Mouse (Mus musculus): ENCODE measurements around the gene Gstt3.
"Not testable (repeated sequence)": the region's sequence is repeated elsewhere in the genome, so short reads cannot be mapped to it uniquely, and the experiment has no call there.

Gene Gstt3

DNA sequence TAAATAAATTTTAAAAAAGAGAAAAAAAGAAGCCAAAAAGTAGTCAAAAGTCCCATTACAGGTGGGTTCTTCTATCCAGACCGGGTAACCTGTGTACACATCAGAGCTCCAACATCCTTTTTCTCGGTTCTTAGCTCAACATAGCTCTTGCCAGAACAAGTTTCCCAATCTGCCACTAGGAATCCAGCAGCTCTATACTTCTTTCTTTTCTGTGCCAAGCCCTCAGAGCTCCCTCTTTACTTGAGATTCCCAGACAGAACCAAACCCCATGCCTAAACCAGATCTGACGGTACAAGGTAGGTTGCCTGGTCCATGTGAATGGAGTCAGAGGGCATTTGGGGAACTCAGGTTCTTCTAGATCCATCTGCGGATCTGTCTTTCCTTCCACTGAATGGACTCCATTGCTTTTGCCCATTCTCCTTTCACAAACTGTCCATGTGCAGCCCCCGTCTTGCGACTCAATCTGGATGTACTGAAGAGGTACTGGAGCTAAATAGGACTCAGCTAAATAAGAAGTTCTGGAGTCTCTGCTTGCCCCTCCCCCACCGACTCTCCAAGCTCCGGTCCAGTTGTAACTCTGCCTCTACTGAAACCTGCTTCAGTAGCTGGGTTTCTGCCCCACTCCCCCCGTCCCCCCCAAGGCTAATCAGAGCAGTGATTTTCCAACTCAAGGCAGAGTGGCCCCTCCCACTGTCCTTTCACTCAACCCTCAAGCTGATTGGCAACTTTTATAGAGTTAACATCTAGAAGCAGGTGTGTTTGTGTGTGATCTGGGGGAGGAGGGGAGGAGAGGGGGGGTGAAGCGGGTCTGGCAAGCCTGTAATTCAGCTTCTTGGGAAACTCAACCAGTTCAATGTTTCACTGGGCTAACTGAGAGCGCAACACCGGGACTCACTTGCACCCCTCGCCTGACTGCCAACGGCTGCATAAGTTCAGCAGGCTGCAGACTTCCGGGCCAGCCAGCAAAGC lies 1.7 kb downstream of the Gstt3 start:
- in situ Hi-C loops (cut with MboI): no loop called here

DNA sequence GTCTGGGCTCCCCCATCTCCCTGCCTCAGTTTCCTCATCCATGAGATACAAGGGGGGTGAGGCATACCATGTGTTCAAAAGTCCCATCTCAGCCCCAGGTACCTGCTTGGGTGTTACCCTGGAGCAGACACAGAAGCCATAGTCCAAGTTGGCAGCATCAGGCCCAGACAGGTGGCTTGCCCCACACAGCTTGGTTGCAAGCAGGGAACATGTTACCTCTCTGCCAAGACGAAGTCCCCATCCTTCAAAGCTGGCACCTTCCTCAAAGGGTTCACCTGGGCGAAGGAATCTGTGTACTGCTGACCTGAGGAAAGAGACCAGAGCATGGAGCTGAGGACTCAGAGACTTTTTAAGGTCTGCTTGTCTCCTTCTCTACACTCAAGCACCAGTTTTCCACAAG lies 3.3 kb downstream of the Gstt3 start:
- in situ Hi-C loops (cut with MboI): no loop called here

DNA sequence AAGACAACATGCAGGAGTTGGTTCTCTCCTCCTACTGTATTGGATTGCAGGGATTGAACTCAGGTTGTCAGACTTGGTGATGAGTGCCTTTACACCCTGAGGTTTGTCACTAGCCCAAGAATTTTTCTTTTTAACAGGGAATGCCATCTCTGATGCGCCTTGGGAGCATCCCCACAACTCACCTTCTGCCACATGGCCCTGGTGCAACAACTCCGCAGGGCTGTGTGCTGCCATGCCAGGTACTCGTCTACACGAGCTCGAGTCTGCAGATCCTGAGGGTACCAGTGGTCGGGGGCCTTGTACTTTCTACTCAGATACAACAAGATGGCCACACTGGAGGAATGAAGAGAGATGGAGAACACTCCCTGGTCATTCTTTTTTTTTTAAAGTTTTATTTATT lies 4.7 kb downstream of the Gstt3 start:
- in situ Hi-C loops (cut with MboI): no loop called here

DNA sequence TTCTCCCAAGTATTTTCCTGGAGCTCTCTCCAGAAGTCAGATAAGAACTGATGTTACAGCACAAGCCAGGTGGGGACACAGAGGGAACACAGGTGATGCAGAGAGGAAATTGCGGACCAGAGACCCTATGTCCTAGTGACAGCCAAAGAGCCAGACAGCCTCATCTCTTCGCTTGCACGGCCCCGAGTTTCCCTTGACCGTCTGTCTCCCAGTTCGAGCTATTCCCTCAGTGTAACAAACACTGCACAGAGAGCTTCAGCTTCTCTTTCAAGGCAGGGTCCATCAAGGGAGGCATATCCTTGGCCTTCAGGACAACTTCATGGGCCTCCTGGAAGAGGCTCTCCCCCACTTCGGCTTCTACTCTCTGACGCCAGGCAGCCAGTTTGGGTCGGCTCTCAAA lies 6.6 kb downstream of the Gstt3 start:
- in situ Hi-C loops (cut with MboI): no loop called here

DNA sequence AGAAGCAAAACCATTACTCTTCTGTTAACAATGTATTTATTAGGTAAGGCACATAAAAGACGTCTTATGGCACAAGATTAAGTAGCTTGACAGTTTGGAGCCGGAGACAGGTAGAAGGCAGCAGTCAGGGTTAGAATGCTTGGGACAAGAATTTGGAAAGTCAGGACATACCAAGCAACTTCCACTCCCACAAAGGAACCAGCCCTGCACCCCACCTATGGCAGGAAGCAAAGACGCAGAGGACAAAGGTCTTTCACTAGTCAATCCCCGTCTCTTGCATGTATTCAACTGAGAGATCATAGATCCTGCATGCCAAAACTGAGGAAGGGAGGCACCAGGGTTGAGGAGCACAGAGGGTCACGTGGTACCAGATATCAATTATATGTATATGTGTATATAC lies 7.1 kb downstream of the Gstt3 start:
- in situ Hi-C loops (cut with MboI): no loop called here

DNA sequence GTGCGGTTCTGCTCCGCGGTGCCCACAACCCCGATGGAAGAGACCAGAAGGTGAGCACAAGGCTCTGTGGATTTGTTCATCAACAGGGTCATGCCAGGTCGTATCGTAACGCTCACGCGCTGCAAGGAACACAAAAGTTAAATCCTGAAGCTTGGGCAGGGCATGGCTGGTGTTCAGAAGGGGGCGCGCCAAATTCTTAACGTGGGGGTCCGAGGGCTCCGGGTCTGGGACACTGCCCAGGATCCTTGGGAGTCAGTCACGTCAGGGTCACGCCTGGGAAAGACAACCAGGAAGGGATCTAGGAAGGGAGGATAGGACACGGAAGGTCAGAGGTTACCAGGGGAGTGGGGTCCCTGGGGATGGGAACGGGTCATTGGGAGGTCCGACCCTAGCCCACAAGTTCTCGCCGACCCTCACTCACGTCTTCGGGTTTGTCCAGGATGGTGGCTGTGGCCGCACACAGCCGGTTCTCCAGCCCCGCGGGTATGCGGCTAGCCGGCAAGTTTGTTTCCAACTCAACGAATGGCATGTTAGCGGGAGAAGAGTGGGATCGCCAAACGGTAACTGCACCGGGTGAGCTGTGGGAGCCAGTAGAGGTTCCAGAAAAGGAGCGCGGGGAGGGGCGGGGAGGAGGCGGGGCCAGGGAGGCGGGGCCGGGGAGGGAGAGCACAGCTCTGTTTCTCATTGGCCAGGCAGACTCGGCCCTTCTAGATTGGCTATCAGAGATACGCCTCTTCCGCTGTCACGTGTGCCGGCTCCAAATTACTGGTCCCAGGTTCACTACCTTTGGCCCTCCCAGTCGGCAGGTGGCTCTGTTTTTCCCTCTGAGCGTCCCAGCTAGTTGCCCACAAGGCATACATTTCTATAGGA lies 8.2 kb downstream of the Gstt3 start, which contains the start of gene Ddt:
Gene Ddt, minus strand, starts transcription at position 620 of the 870 bp plus-strand sequence.
- in situ Hi-C loops (cut with MboI): no loop called here

DNA sequence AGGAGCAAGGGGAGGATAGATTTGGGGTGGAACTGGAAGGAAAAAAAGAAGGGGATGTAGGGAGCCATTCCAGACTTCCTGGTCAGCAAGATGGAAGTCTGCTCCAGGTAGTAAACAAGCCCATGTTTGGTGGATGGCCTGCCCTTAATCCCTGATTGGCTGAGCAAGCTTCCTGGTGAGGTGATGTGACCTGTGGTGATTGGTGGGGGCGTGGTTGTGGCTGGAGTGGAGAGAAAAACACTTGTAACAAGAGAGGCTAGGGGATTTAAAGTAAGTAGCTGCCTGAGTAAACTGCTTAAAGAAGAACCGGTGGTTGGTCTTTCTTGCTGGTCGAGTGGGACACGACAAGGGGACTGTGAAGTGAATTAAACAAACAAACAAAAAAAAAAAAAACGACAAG lies 13.5 kb downstream of the Gstt3 start:
- in situ Hi-C loops (cut with MboI): not testable (repeated sequence)

DNA sequence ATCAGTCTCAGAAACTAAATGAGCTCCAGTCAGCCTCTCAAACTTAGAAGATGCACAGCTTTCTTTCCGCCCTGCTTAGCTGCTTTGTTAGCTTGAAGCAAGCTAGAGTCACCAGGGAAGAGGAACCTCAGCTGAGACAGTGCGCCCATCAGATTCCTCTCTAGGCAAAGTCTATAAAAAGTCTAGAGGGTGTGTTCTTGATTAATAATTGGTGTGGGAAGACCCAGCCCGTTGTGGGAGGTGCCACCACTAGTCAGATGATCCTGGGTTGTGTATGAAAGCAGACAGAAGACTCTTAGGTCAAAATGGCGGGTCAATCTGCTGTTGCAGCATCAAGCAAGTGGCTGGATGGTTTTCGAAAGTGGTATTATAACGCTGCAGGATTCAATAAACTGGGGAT lies 14.4 kb downstream of the Gstt3 start:
- in situ Hi-C loops (cut with MboI): no loop called here

DNA sequence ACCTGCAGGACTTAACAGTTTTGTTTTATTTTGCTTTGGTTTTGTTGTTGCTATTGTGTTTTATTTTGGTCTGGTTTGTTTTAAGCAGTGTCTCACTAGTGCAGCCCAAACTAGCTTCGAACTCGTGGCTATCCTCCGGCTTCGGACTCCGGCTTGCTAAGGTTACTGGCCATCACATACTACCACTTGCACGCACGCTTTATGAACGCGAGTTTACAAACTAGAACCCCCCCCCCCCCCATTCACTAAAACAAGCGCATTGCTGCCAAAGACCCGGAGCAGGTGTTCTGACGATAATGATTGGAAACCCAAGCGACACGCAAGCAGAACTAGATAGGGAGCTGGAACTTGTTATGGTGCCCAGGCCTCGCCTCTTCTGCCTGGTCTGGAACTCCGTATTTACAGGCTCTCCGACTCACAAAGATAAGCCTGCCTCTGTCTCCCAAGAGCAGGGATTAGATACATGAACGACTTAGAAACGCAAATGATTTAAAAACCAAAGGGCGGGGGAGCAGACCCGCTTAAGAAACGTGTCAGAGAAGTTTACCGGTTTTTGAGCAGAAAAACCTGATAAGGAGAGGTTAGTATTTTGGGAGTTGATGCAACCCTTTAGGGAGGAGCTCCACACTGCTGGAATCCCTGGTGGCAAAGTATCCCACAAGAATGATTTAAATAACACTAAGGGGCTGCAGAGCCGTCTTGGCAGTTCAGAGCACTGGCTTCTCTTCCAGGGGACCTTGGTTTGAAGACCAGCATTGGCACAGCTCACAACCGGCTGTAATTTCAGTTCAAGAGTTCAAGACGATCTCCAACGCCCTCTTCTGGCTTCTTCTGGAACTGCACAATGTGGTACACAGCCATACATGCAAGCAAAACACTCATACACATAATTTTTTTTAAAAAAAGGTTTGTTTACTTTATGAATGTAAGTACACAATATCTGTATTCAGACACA lies 16.4 kb downstream of the Gstt3 start:
- in situ Hi-C loops (cut with MboI): no loop called here

DNA sequence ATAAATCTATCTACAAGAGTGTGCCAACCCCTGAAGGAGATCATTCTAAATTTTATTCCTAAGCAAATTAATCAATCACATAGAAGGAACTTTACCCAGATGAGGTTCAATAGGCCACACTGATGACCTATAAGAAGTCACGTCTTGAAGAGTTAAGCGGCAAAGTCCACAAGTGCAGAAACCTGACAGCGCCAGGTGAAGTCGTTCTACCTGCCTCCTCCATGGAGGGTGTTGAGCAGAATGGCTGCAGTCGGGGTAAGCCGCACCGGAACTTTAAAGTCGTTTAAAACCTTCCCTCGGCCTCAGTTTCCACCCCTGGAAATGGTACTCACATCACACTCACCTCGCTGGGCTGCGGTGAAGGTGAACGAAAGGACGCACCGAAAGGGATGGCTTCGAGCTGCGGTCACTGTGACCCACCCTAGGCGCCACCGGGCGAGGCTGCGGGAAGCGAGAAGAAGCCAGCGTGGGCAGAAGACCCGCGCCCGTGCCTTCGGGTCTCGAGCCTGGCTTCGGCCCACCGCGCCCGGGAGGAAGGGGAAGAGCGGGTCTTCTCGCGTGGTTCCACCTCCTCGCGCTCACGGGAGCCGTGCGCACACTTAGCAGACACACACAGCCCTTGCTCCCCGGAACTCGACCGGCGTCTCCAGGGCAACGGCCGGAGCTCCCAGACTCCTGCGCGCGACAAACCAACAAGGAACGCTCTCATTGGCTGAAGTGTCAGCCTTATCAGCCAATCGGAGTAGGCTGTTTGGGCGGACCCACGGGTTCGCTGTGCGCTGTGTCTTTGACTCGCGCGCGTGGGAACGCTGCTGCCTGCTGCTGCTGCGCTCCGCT lies 17.3 kb downstream of the Gstt3 start, which contains the start of gene Cabin1:
Gene Cabin1, minus strand, starts transcription at position 660 of the 837 bp plus-strand sequence.
- in situ Hi-C loops (cut with MboI): no loop called here

DNA sequence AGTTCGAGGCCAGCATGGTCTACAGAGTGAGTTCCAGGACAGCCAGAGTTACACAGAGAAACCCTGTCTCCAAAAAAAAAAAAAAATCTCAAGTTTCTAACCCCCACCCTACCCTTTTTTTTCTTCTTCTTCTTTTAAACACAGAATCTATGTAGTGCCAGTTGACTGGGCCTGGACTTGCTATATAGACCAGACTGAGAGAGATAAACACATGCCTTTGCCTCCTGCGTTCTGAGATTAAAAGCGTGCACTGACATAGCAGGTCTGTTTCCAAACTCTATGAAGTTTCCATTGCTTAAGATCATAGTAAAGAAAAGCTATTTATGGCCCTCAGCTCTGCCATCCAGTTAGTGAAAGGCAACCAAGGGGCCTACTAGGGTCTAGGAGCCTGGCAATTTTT lies 18.8 kb downstream of the Gstt3 start:
- in situ Hi-C loops (cut with MboI): no loop called here

DNA sequence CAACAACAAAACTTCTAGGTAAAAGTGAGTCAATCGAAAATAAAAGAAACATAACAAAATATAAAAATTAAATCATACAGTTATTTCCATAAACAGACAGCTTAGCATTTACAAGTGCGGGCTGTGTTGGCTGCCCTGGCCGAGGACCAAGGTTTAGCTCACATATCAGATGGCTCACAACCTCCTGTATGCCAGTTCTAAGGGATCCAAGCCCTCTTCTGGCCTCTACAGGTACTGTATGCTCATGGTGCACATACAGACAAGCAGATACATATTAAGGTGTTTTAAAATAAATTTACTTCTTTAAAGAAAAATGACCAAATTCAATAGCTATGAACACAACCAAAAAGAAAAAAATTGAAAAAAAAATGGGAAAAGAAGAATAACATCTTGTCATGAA lies 20.9 kb downstream of the Gstt3 start:
- in situ Hi-C loops (cut with MboI): no loop called here

DNA sequence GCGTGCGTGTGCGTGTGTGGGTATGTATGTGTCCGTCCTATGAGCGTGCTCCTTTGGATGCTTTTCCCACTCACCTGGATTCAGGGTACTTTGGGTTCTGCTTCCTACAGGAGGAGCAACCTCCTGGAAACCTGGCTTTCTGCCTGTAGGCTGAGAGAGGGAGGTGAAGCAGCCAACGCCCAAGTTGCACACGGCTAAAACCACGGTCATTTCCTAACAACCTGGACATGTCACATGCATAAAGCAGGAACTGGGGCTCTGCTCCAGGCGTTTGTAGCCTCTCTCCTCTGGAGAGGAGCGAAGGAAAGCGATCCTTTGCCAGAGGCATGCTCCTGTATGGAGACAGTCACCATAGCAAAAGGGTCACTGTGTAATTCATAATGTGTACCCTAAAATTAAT lies 24.5 kb downstream of the Gstt3 start:
- in situ Hi-C loops (cut with MboI): no loop called here

DNA sequence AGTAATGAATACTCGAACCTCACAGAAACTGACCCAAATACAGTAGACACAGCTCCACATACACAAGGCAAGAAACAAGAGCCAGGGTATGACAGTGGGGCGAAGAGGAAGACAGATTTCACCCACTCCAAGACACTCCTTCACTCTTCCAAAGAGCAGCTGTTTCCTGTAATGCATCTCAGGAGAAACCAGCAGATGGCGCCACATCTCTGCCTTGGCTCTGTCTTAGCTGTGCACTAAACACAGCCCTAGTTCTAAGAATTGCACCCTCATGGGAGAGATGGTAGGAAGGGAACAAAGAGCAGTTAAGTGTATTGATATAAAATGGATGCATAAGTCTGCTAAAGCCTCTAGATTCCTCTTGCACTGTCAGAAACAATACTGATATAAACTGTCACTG lies 37.2 kb downstream of the Gstt3 start:
- in situ Hi-C loops (cut with MboI): loop anchor here (5.0 to 10.0 kb wide), 2 partner anchors 113 to 211 kb away; partner anchors contain the start of gene Gm5134

DNA sequence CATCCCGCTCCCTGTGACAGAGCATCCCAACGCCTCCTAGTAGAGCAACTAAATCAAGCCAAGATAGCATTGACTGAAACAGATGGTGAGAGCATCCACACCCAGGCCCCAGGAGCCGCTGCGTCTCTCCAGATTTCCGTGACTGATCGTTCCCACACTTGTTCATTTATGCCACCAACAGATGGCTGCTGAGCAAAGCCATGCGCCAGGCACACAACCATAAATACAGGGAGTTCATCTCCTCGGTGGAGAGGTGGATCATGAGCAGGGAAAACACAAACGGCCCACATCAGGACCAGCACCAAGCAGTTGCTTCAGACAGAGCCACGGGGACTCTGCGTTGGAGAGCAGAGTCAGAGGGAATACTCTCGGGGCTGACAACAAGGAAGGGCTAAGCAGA lies 37.8 kb downstream of the Gstt3 start:
- in situ Hi-C loops (cut with MboI): loop anchor here (5.0 to 10.0 kb wide), 2 partner anchors 114 to 211 kb away; partner anchors contain the start of gene Gm5134

DNA sequence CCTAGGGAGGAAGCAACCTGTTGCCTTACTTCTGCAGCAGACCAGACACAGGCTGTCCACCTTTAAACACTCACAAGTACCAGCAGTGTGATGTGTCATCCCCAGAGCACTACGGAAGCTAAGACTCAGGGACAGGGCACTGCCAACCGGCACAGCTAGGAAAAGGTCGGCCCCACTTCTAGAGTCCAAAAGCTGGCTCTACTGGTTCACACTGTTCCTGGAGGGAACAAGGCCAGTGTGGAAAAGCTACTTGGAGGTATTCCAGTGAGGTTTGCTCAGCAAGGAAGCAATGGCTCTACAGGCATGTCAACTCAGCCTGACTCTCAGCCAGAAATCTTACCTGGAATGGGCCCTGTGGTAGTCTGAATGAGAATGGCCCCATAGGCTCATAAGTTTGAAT lies 40.3 kb downstream of the Gstt3 start:
- in situ Hi-C loops (cut with MboI): loop anchor here (5.0 to 10.0 kb wide), 2 partner anchors 116 to 214 kb away; partner anchors contain the start of gene Gm5134

DNA sequence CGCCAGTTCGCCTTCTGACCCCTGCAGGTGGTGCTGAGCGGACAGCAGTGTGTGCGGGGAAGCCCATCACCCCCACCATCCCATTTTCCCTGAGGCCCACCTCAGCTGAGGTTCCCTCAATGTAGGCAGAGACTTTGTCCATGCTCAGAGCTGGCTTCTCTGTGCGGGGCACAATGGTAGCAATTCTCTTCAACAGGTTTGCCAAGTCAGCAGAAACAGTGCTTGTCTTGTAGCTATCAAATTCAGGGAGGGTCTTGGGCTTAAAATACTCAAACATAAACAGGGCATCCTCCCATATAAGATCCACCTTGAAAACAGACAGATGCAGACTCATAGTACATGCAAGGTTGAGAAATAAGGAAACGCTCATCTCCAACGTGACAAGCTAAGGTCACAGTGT lies 55.8 kb downstream of the Gstt3 start:
- in situ Hi-C loops (cut with MboI): no loop called here

Data from mature B cell (primary cell).